Mouse (Mus musculus) bone marrow macrophage, adult 2 months (primary cell): ENCODE data around the gene Adh1.

Experiments used
- CTCF ChIP-seq: IDR thresholded peaks from 2 replicates; pipeline ENCODE4 v1.5.1; 2012; ENCODE audit warnings: low read depth, mild to moderate bottlenecking, low read length, moderate library complexity
- POLR2A ChIP-seq: IDR thresholded peaks from 2 replicates; pipeline ENCODE4 v1.6.1; 2012; ENCODE audit warnings: mild to moderate bottlenecking, low read depth, low read length, borderline replicate concordance

GRCm38 (mm10) chr3:138311015-138311414 is 50.2 kb downstream of the Adh1 start:
- no peak for TF ChIP-seq CTCF
- no peak for TF ChIP-seq POLR2A
